Mouse (Mus musculus): Measurements from ENCODE around the gene Serbp1. TPM values are rescaled to one million over a fixed set of nuclear protein-coding genes. Genes with fewer than 3 reads are reported as not detected.

Serbp1 gene
- polyA plus RNA-seq, 1 experiment, result 541 TPM

- no peaks in the 10 kb centered on the region for H3K79me3 ChIP-seq (ENCODE audit: low read depth)
- no peak overlapping the region for H3K4me3 ChIP-seq (ENCODE audit: insufficient read depth, poor library complexity, severe bottlenecking)
- H3ac ChIP-seq (ENCODE audit: control insufficient read depth, insufficient read length, low read depth), result no peak overlapping the region
- H3K36me3 ChIP-seq (ENCODE audit: control insufficient read depth, insufficient read depth), result no peaks in the 10 kb centered on the region
- H3K79me2 ChIP-seq (ENCODE audit: control insufficient read depth, insufficient read depth), result no peaks in the 10 kb centered on the region
- H3K27me3 ChIP-seq (ENCODE audit: control insufficient read depth, insufficient read depth, insufficient read length), result no peaks in the 10 kb centered on the region
- TF ChIP-seq USF1 (IDR thresholded peaks at IDR 0.05; ENCODE audit: low read depth), result no peak
- no peak for TF ChIP-seq FOSL1 (IDR thresholded peaks at IDR 0.05; ENCODE audit: insufficient read depth, low read length, poor library complexity, severe bottlenecking)
- no peak for TF ChIP-seq MAX (IDR thresholded peaks at IDR 0.05)
- no peak for TF ChIP-seq CTCF (IDR thresholded peaks at IDR 0.05; ENCODE audit: control insufficient read depth, insufficient read depth, insufficient read length)
- no peak for TF ChIP-seq CEBPB (IDR thresholded peaks at IDR 0.05; ENCODE audit: low read depth)
- TF ChIP-seq MYOD1 (IDR thresholded peaks at IDR 0.05; ENCODE audit: control insufficient read depth, insufficient read length, low read depth), result no peak
- no peak for TF ChIP-seq MYOG (IDR thresholded peaks at IDR 0.05; ENCODE audit: control insufficient read depth, extremely low read depth, insufficient read length)
Measured at GRCm38 (mm10) chr6:67298742-67299141, 60.8 kb downstream of the Serbp1 start.

DNA sequence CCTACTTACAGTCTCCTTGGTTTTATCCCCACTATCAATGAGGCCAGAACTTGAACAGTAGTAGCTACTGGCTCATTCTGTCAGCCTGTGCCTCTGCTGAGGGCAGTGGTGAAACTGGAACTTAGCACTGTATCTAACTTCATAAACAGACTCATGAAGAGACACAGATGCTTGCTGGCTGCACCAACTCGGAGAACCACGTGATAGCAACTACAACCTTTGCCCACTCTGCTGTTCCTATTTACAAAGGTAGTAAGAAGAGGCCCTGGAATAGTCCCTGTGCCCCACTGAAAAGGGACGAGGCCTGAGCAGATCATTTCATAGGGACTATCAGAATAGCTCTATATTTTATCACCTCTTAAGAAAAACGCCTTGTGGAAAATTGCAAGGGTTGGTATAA, 62.3 kb downstream of the Serbp1 start:
- Histone ChIP-seq H3K4me3 (ENCODE audit: insufficient read depth, poor library complexity, severe bottlenecking) (no peak overlapping the region), H3K79me2 (ENCODE audit: control insufficient read depth, insufficient read depth) (no peaks in the 10 kb centered on the region), H3K27me3 (ENCODE audit: control insufficient read depth, insufficient read depth, insufficient read length) (no peaks in the 10 kb centered on the region), H3ac (ENCODE audit: control insufficient read depth, insufficient read length, low read depth) (no peak overlapping the region), H3K36me3 (ENCODE audit: control insufficient read depth, insufficient read depth) (no peaks in the 10 kb centered on the region), H3K79me3 (ENCODE audit: low read depth) (no peaks in the 10 kb centered on the region)
- TF ChIP-seq MAX (IDR thresholded peaks at IDR 0.05) (no peak), MYOD1 (IDR thresholded peaks at IDR 0.05; ENCODE audit: control insufficient read depth, insufficient read length, low read depth) (no peak), FOSL1 (IDR thresholded peaks at IDR 0.05; ENCODE audit: insufficient read depth, low read length, poor library complexity, severe bottlenecking) (no peak), CTCF (IDR thresholded peaks at IDR 0.05; ENCODE audit: control insufficient read depth, insufficient read depth, insufficient read length) (no peak), USF1 (IDR thresholded peaks at IDR 0.05; ENCODE audit: low read depth) (no peak), MYOG (IDR thresholded peaks at IDR 0.05; ENCODE audit: control insufficient read depth, extremely low read depth, insufficient read length) (no peak), CEBPB (IDR thresholded peaks at IDR 0.05; ENCODE audit: low read depth) (no peak)

- Histone ChIP-seq H3K4me3 (ENCODE audit: insufficient read depth, poor library complexity, severe bottlenecking) (no peak overlapping the region), H3K79me3 (ENCODE audit: low read depth) (no peaks in the 10 kb centered on the region), H3K27me3 (ENCODE audit: control insufficient read depth, insufficient read depth, insufficient read length) (no peaks in the 10 kb centered on the region), H3ac (ENCODE audit: control insufficient read depth, insufficient read length, low read depth) (no peak overlapping the region), H3K36me3 (ENCODE audit: control insufficient read depth, insufficient read depth) (no peaks in the 10 kb centered on the region), H3K79me2 (ENCODE audit: control insufficient read depth, insufficient read depth) (no peaks in the 10 kb centered on the region)
- TF ChIP-seq USF1 (IDR thresholded peaks at IDR 0.05; ENCODE audit: low read depth) (no peak), MYOG (IDR thresholded peaks at IDR 0.05; ENCODE audit: control insufficient read depth, extremely low read depth, insufficient read length) (no peak), FOSL1 (IDR thresholded peaks at IDR 0.05; ENCODE audit: insufficient read depth, low read length, poor library complexity, severe bottlenecking) (no peak), CEBPB (IDR thresholded peaks at IDR 0.05; ENCODE audit: low read depth) (no peak), CTCF (IDR thresholded peaks at IDR 0.05; ENCODE audit: control insufficient read depth, insufficient read depth, insufficient read length) (no peak), MYOD1 (IDR thresholded peaks at IDR 0.05; ENCODE audit: control insufficient read depth, insufficient read length, low read depth) (no peak), MAX (IDR thresholded peaks at IDR 0.05) (no peak)
Measured at GRCm38 (mm10) chr6:67300710-67301163, 62.8 kb downstream of the Serbp1 start.

- no peak overlapping the region for H3ac ChIP-seq (ENCODE audit: control insufficient read depth, insufficient read length, low read depth)
Measured at GRCm38 (mm10) chr6:67301230-67301629, 63.3 kb downstream of the Serbp1 start.

DNA sequence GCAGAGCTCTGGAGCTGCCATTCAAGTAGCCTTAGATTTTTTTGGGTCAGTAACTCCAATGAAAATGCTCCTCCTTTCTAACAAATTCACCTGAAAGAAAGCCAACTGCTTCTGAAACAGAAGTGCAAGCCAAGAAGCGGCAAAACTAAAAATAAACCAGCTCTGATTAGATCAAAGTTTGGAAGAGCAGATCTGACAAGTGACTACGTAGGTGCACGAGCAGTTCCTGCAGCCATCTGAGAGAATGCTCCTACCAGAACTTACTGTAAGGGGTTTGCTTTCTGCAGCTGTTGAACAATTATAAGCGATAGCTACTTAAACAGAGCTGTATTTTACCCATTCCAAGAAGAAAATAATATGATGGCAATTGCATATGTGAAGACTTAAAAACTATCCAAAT, 64.5 kb downstream of the Serbp1 start:
- H3ac ChIP-seq (ENCODE audit: control insufficient read depth, insufficient read length, low read depth), result no peak overlapping the region
- H3K36me3 ChIP-seq (ENCODE audit: control insufficient read depth, insufficient read depth), result no peaks in the 10 kb centered on the region
- no peak overlapping the region for H3K4me3 ChIP-seq (ENCODE audit: insufficient read depth, poor library complexity, severe bottlenecking)
- no peaks in the 10 kb centered on the region for H3K27me3 ChIP-seq (ENCODE audit: control insufficient read depth, insufficient read depth, insufficient read length)
- no peaks in the 10 kb centered on the region for H3K79me3 ChIP-seq (ENCODE audit: low read depth)
- no peaks in the 10 kb centered on the region for H3K79me2 ChIP-seq (ENCODE audit: control insufficient read depth, insufficient read depth)
- TF ChIP-seq FOSL1 (IDR thresholded peaks at IDR 0.05; ENCODE audit: insufficient read depth, low read length, poor library complexity, severe bottlenecking) (no peak), MAX (IDR thresholded peaks at IDR 0.05) (no peak), USF1 (IDR thresholded peaks at IDR 0.05; ENCODE audit: low read depth) (no peak), CTCF (IDR thresholded peaks at IDR 0.05; ENCODE audit: control insufficient read depth, insufficient read depth, insufficient read length) (no peak), MYOG (IDR thresholded peaks at IDR 0.05; ENCODE audit: control insufficient read depth, extremely low read depth, insufficient read length) (no peak), CEBPB (IDR thresholded peaks at IDR 0.05; ENCODE audit: low read depth) (no peak), MYOD1 (IDR thresholded peaks at IDR 0.05; ENCODE audit: control insufficient read depth, insufficient read length, low read depth) (no peak)

More at GRCm38 (mm10) chr6:67301230-67301629, 63.3 kb downstream of the Serbp1 start:
- H3K27me3 ChIP-seq (ENCODE audit: control insufficient read depth, insufficient read depth, insufficient read length), result no peaks in the 10 kb centered on the region
- H3K79me3 ChIP-seq (ENCODE audit: low read depth), result no peaks in the 10 kb centered on the region
- no peaks in the 10 kb centered on the region for H3K79me2 ChIP-seq (ENCODE audit: control insufficient read depth, insufficient read depth)
- TF ChIP-seq USF1 (IDR thresholded peaks at IDR 0.05; ENCODE audit: low read depth), result no peak
- no peak for TF ChIP-seq CEBPB (IDR thresholded peaks at IDR 0.05; ENCODE audit: low read depth)
- TF ChIP-seq CTCF (IDR thresholded peaks at IDR 0.05; ENCODE audit: control insufficient read depth, insufficient read depth, insufficient read length), result no peak
- TF ChIP-seq MYOG (IDR thresholded peaks at IDR 0.05; ENCODE audit: control insufficient read depth, extremely low read depth, insufficient read length), result no peak
- no peak for TF ChIP-seq FOSL1 (IDR thresholded peaks at IDR 0.05; ENCODE audit: insufficient read depth, low read length, poor library complexity, severe bottlenecking)
- no peak for TF ChIP-seq MYOD1 (IDR thresholded peaks at IDR 0.05; ENCODE audit: control insufficient read depth, insufficient read length, low read depth)
- no peak for TF ChIP-seq MAX (IDR thresholded peaks at IDR 0.05)
- no peak overlapping the region for H3K4me3 ChIP-seq (ENCODE audit: insufficient read depth, poor library complexity, severe bottlenecking)
- no peaks in the 10 kb centered on the region for H3K36me3 ChIP-seq (ENCODE audit: control insufficient read depth, insufficient read depth)
